Mouse (Mus musculus) urinary bladder, postnatal 4 days (tissue): Measurements from ENCODE around the gene Plekha1.

ENCODE experiments used
- DNase-seq, 2 experiments: peaks; one replicate each; pipeline ENCODE4 v3.0.0; 2021 to 2022; ENCODE audit warnings: low spot score in 2 of 2

Plekha1 gene

DNA sequence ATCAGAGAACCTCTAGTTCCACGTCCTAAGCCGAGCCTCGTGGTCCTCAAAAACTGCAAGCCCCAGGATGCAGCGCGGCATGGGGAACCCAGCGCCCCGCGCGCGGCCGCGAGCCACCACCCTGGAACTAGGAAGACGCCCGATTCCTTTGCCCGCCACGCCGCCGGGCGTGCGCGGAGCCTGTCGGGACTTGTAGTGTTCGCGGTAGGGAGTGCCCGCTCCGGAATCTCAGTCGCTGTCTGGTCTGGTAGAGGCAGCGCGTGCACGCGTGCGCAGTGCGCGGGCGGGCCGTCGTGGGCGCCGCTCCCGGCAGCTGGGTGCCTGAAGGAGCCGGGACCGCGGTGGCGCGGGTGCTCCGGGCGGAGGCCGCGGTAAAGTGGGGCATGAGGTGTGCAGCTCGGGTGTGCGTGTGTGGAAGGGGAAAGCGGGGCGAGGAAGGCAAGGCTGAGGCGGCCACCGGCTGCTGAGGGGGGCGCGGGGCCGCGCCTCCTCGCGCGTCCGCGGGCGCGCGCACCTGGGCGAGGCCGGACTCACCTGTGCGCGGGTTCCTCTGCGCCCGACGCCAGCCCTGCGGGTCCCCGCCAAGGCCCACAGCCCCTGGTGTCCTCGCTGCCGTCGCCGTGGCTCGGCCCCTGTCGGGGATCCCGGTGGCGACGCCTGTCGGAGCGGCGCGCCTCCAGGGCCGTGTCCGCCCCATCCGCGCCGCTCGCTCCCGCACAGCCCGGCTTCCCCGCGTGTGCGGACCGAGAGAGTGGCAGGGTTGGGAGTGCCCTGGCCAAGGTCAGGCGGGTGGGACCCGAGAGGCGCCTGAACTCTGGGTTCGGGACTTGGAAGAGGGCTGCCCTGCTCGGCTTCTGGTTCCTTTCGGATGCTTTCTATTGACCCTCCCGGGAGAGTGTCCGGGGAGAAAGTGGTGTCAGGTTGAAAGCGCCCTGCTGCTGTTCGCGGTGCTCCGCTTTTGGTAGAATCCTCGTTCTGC, at the start of gene Plekha1:
Gene Plekha1 (plus strand): TSS at position 144 of the 979 bp plus-strand sequence.
- DNase-seq, result peak; percentile 94 to 96

DNA sequence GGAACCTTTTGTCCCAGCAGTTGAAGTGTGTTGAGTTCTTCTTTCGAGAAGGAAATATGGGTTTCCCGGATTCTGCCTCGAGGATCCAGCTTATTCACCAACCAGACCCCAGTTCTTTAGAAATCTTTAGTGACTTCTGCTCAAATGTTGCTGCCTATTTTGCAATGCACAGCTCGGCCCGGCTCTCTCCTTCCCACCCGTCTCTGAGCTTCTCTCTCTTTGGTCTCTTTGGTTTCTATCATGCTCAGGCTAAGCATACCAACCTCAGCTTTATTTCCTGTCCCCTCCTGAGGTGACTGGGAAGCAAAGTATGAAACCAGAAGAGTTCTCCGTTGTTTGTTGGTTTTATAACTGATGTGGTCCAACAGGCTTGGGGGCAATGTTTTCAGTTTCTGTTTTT, 49.3 kb upstream of the Plekha1 start:
- DNase-seq, result no peak

DNA sequence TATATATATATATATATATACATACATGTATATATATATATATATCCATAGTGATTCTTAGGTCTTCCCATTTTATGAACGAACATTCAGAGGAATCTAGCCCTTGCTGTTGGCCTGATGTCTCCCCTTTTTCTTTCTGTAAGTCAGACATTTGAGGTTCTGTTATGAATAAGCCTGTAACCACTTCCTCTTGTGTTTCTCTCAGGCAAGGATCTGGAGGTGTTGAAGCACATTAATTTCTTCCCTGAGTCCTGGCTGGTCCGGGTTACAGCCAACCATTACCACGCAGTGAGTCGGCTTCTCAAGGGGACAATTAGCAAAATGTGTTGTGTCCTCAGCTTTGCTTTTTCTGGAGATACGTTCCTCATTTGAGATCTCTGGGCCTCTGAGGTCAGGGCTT, 46.7 kb upstream of the Plekha1 start:
- no peak for DNase-seq

- no peak for DNase-seq
These were observed 45.9 kb upstream of the Plekha1 start for GRCm38 (mm10) chr7:130819624-130820023.

GRCm38 (mm10) chr7:130823992-130824391, 41.6 kb upstream of the Plekha1 start:
- no peak for DNase-seq

- no peak for DNase-seq
These were observed 39.2 kb upstream of the Plekha1 start for GRCm38 (mm10) chr7:130826343-130826742.

GRCm38 (mm10) chr7:130827431-130827830, 38.1 kb upstream of the Plekha1 start:
- DNase-seq, result no peak

- DNase-seq, result no peak
These were observed 37.6 kb upstream of the Plekha1 start for GRCm38 (mm10) chr7:130827844-130828403.

GRCm38 (mm10) chr7:130828475-130828874, 37.1 kb upstream of the Plekha1 start:
- no peak for DNase-seq

GRCm38 (mm10) chr7:130831586-130831985, 34.0 kb upstream of the Plekha1 start:
- no peak for DNase-seq

GRCm38 (mm10) chr7:130834299-130834698, 31.3 kb upstream of the Plekha1 start:
- peak in 1 of 2 experiments; percentile 75 for DNase-seq

GRCm38 (mm10) chr7:130834958-130835861, 30.3 kb upstream of the Plekha1 start:
- DNase-seq, result no peak

DNA sequence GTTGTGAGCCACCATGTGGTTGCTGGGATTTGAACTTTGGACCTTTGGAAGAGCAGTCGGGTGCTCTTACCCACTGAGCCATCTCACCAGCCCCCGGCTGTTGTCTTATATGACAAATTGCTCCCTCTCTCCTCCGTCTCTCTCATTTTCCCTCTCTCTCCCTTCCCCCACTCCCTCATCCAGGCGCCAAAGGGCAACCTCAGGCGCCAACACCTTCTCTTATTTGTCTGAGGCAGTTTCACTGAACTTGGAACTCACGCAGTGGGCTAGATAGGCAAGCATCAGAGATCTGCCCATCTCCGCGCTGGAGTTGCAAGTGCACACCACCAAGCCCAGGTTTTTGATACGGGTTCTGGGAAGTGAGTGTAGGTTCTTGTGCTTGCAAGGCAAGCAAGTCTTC, 29.5 kb upstream of the Plekha1 start:
- DNase-seq, result no peak

DNA sequence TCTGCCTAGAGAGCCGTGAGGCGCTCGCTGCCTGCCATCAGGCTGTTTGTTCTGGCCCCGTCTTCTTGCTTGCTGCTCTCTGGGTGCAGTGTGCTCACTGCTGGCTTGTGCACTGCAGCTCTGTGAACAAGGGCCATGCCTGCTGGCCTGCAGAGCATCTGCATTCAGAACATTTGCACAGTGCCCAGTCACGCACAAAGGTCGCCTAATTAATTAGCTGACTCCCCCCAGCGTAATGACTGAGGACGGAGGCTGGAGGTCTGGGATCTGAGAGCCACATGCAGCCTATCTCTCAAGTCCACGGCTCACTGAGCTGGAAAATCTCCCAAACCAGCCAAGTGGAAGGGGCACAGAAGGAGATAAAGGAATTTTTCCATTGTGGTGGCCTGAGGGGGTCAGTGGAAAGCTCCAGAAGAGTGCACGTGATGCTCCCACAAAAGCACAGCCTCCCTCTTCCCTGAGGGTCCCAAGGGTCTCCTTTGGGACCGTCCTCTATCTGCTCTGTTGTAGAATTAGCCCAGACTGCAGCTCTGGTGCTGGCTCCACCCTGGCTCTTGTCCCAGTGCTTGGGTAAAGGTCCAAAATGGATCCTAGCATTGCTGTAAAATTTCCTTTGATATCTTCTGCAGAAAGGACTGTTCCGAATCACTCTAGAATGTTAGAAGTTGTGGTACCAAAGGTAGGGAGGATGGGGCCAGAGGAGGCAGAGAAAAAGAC, 27.5 kb upstream of the Plekha1 start:
- no peak for DNase-seq

GRCm38 (mm10) chr7:130838658-130839025, 26.9 kb upstream of the Plekha1 start:
- no peak for DNase-seq

GRCm38 (mm10) chr7:130839380-130840100, 26.0 kb upstream of the Plekha1 start:
- DNase-seq, result no peak

DNA sequence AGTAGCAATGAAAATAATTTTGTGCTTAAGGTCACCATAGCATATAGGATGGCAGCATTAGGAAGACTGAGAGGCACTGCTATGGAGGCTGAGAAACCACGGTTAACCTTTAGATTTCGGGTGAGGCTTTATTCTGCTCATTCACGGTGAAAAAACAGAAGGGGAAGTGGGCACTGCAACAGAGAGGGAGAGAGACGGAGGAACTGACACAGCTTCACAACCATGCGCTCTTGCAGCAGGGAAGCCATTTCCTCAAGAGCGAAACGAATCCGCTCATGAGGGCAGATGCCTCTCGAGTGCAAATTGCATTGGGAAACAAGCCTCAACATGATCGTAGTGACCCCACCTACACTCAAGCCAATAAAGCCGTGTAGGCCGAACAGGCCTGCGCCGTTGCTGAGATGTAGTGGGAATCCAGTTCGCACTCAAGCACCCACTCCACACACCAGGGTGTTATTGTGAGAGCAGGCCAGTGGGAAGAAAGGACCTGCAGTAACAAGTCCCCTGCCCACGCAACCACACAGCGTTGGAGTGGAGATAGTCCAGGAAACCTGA, 18.3 kb upstream of the Plekha1 start:
- DNase-seq, result no peak

GRCm38 (mm10) chr7:130854684-130855292, 10.8 kb upstream of the Plekha1 start:
- DNase-seq, result no peak

DNA sequence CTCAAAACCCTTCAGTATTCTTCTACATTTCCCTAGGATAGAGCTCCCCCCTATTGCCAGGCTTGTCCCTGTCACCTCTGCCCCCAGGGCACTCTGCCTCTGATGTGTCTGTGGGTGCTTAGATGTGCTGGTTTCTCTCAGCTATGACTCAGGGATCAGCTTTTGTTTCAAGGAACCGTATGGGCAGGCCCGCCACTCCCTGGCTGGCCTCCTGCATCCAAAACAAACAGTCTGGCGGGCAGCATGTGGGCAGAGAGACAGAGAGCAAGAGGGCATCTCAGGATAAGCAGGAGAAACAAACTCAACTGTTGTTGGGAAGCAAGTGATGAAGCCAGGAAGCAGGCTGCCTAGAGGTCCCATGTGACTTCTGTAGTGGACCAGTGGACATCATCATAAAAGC, 9.9 kb upstream of the Plekha1 start:
- no peak for DNase-seq

GRCm38 (mm10) chr7:130857973-130858372, 7.6 kb upstream of the Plekha1 start:
- no peak for DNase-seq
